Comparison of ENCODE assay signal across 20 mouse cellular contexts in genomic region chr1:178389401-178389800, GRCm38 (mm10). TPM values are rescaled to one million over a fixed set of nuclear protein-coding genes. Genes with fewer than 3 reads are reported as not detected.
A peak's percentile ranks its signal among the peaks of the same experiment; 100 is the strongest.
DNase-seq lines count a peak whose midpoint lies in the region; ATAC-seq and TF ChIP-seq lines count a peak whose summit lies in the region.
"Had no signal": no experiment of that assay in that cellular context is flagged by ENCODE, and none has a peak within 500 bp of the region (broad histone marks: within the 10 kb centered on the region; RNA-seq: fewer than 3 reads in every experiment).

No protein-coding gene starts in this region.

- intact Hi-C loops in gastrocnemius, postnatal 36 days (cut with DNase I) = no loop called here

- DNase-seq in gastrocnemius, adult 18-20 months (ENCODE audit: low spot score) = peak; percentile 82
- no peak for DNase-seq in gastrocnemius, postnatal 10 days
- no peak for DNase-seq in heart, postnatal 0 days (ENCODE audit: low spot score)
- DNase-seq in gastrocnemius, adult 8-10 months (ENCODE audit: low spot score in 2 of 2) = peak; percentile 31 to 58
- peak; percentile 21 to 25 for DNase-seq in gastrocnemius, postnatal 36 days
- DNase-seq: adrenal gland, postnatal 25 days; cerebellum, adult 8-10 months; forebrain, postnatal 0 days; kidney, adult 11 months; kidney, postnatal 36 days; layer of hippocampus, adult 9-11 months; lung, embryonic 14.5 days; spleen, adult 18-20 months had no signal

- no peak overlapping the region for H3K4me3 ChIP-seq in heart, postnatal 0 days (ENCODE audit: low read depth, low read length)
- no peak overlapping the region for H3K4me3 ChIP-seq in heart, embryonic 11.5 days (ENCODE audit: low read depth, low read length)
- H3K4me3 ChIP-seq: hindbrain, embryonic 13.5 days; kidney, embryonic 15.5 days; limb, embryonic 13.5 days; liver, embryonic 12.5 days had no signal

- no peaks in the 10 kb centered on the region for H3K36me3 ChIP-seq in heart, postnatal 0 days (replicated peaks; ENCODE audit: control insufficient read depth, insufficient read depth, low read length)
- no peaks in the 10 kb centered on the region for H3K36me3 ChIP-seq in heart, embryonic 11.5 days (ENCODE audit: control insufficient read depth, insufficient read depth, low read length)
- H3K36me3 ChIP-seq: hindbrain, embryonic 13.5 days; kidney, embryonic 15.5 days; limb, embryonic 13.5 days; liver, embryonic 12.5 days had no signal

- no peak for ATAC-seq in heart, postnatal 0 days (ENCODE audit: insufficient read depth, low read depth)
- ATAC-seq in heart, embryonic 11.5 days (replicated peaks; ENCODE audit: insufficient number of reproducible peaks, low FRiP score, low TSS enrichment) = no peak
- ATAC-seq in megakaryocyte-erythroid progenitor cell, adult 5-6 weeks (replicated peaks; ENCODE audit: low FRiP score, low TSS enrichment, poor library complexity, severe bottlenecking) = no peak
- ATAC-seq: liver, embryonic 12.5 days had no signal

- no peaks in the 10 kb centered on the region for H3K27me3 ChIP-seq in heart, postnatal 0 days (ENCODE audit: control insufficient read depth, insufficient read depth, low read length)
- H3K27me3 ChIP-seq in heart, embryonic 11.5 days (ENCODE audit: control insufficient read depth, insufficient read depth, low read length) = no peaks in the 10 kb centered on the region
- H3K27me3 ChIP-seq: hindbrain, embryonic 13.5 days; kidney, embryonic 15.5 days; limb, embryonic 13.5 days; liver, embryonic 12.5 days had no signal

- peaks cover 19% of the 10 kb centered on the region for H3K4me1 ChIP-seq in heart, postnatal 0 days (ENCODE audit: control insufficient read depth, insufficient read depth)
- 0 out of 2 replicates have a peak, but pooled peaks cover 2% of the 10 kb centered on the region for H3K4me1 ChIP-seq in heart, embryonic 11.5 days (ENCODE audit: control insufficient read depth, insufficient read depth, low read length)
- H3K4me1 ChIP-seq: hindbrain, embryonic 13.5 days; kidney, embryonic 15.5 days; liver, embryonic 12.5 days had no signal

- peak overlapping the region; percentile 43; the same call in 1 of the 2 replicates for H3K27ac ChIP-seq in heart, postnatal 0 days (ENCODE audit: low read depth)
- no peak overlapping the region for H3K27ac ChIP-seq in heart, embryonic 11.5 days (ENCODE audit: low read depth, low read length)
- H3K27ac ChIP-seq: hindbrain, embryonic 13.5 days; kidney, embryonic 15.5 days; limb, embryonic 13.5 days; liver, embryonic 12.5 days had no signal

- no peak for TF ChIP-seq CTCF in heart, postnatal 0 days (IDR thresholded peaks at IDR 0.05; ENCODE audit: low read depth)

- H3K9ac ChIP-seq in heart, postnatal 0 days (replicated peaks; ENCODE audit: low read depth, low read length) = no peak overlapping the region
- no peak overlapping the region for H3K9ac ChIP-seq in heart, embryonic 11.5 days (ENCODE audit: low read depth, low read length)
- H3K9ac ChIP-seq: forebrain, postnatal 0 days; hindbrain, embryonic 13.5 days; kidney, embryonic 15.5 days; limb, embryonic 13.5 days; liver, embryonic 12.5 days; lung, embryonic 14.5 days had no signal

- 63% methylated on average over 2 of the region's 2 CpGs for WGBS in heart, postnatal 0 days
- WGBS in heart, embryonic 11.5 days (ENCODE audit: insufficient replicate concordance) = 70% methylated on average over 2 of the region's 2 CpGs

- no peak overlapping the region for H3K4me2 ChIP-seq in heart, postnatal 0 days (ENCODE audit: low read depth, low read length)
- H3K4me2 ChIP-seq in heart, embryonic 11.5 days = no peak overlapping the region
- H3K4me2 ChIP-seq: hindbrain, embryonic 13.5 days; kidney, embryonic 15.5 days; limb, embryonic 13.5 days; liver, embryonic 12.5 days; lung, embryonic 14.5 days; midbrain, embryonic 11.5 days had no signal

- H3K9me3 ChIP-seq in heart, postnatal 0 days (replicated peaks; ENCODE audit: control insufficient read depth, low read length) = no peaks in the 10 kb centered on the region
- H3K9me3 ChIP-seq in heart, embryonic 11.5 days (replicated peaks; ENCODE audit: control insufficient read depth, low read length) = no peaks in the 10 kb centered on the region
- H3K9me3 ChIP-seq: hindbrain, embryonic 13.5 days; kidney, embryonic 15.5 days; limb, embryonic 13.5 days; liver, embryonic 12.5 days had no signal

- no peak for TF ChIP-seq EP300 in heart, postnatal 0 days (IDR thresholded peaks at IDR 0.05; ENCODE audit: low read depth)

RNA-seq across cellular contexts. Expression of gene Efcab2, which starts 16.5 kb away (rescaled TPM):
- 10 to 100 TPM; 12.5 to 14.0 TPM for total RNA-seq in gastrocnemius, adult 18-20 months (2021)
- 10 to 100 TPM in 1 of 2 experiments, 1 to 10 TPM in 1; 4.8 to 10.0 TPM for total RNA-seq in gastrocnemius, postnatal 10 days (2021)
- total RNA-seq in heart, postnatal 0 days (2014; rRNA removed; ENCODE audit: low replicate concordance) = 3.4 and 5.8 TPM in 2 replicates
- polyA plus RNA-seq in heart, postnatal 0 days (2015; fragmentation: Nextera tagmentation; extraction: Ambion mirVana) = 28.5 and 33.1 TPM in 2 replicates
- polyA plus RNA-seq in heart, embryonic 11.5 days (2014; fragmentation: Nextera tagmentation; extraction: Ambion mirVana) = 10.7 and 12.7 TPM in 2 replicates
- 10 to 100 TPM in 3 of 4 experiments, 1 to 10 TPM in 1; 9.7 to 15.5 (median 13.1) TPM for total RNA-seq in gastrocnemius, adult 8-10 months (2022)
- 10 to 100 TPM; 11.4 to 11.7 TPM for total RNA-seq in gastrocnemius, postnatal 36 days (2021)
- total RNA-seq in megakaryocyte-erythroid progenitor cell, adult 5-6 weeks (2014; fragmentation: Nextera tagmentation) = 1.8 and 1.9 TPM in 2 replicates
- total RNA-seq in megakaryocyte-erythroid progenitor cell, adult 5-6 weeks (2017) = 4.4 and 6.3 TPM in 2 replicates

RNA-seq across cellular contexts. Expression of gene Hnrnpu, which starts 51.8 kb away (rescaled TPM):
- total RNA-seq in gastrocnemius, adult 18-20 months (2021) = 100 to 1,000 TPM; 101 to 152 TPM
- total RNA-seq in gastrocnemius, postnatal 10 days (2021) = 100 to 1,000 TPM; 180 to 224 TPM
- 62.2 and 85.6 TPM in 2 replicates for total RNA-seq in heart, postnatal 0 days (2014; rRNA removed; ENCODE audit: low replicate concordance)
- 107 and 109 TPM in 2 replicates for polyA plus RNA-seq in heart, postnatal 0 days (2015; fragmentation: Nextera tagmentation; extraction: Ambion mirVana)
- 379 and 381 TPM in 2 replicates for polyA plus RNA-seq in heart, embryonic 11.5 days (2014; fragmentation: Nextera tagmentation; extraction: Ambion mirVana)
- total RNA-seq in gastrocnemius, adult 8-10 months (2022) = 100 to 1,000 TPM in 3 of 4 experiments, 10 to 100 TPM in 1; 92.2 to 133 (median 119) TPM
- total RNA-seq in gastrocnemius, postnatal 36 days (2021) = 100 to 1,000 TPM in 1 of 2 experiments, 10 to 100 TPM in 1; 91.7 to 124 TPM
- 517 and 688 TPM in 2 replicates for total RNA-seq in megakaryocyte-erythroid progenitor cell, adult 5-6 weeks (2014; fragmentation: Nextera tagmentation)
- 688 and 728 TPM in 2 replicates for total RNA-seq in megakaryocyte-erythroid progenitor cell, adult 5-6 weeks (2017)

Comparison
In these comparisons a context has a peak if more than half of its experiments do, and no peak if none do; other contexts are left out.
1. DNase-seq: peak in gastrocnemius, adult 18-20 months (single experiment), gastrocnemius, adult 8-10 months (2 of 2) and gastrocnemius, postnatal 36 days (2 of 2); none in gastrocnemius, postnatal 10 days (single experiment) and heart, postnatal 0 days (single experiment).